Mouse (Mus musculus) lung, embryonic 15.5 days (tissue): Measurements from ENCODE around the gene Clec1b. TPM values are rescaled to one million over a fixed set of nuclear protein-coding genes. Genes with fewer than 3 reads are reported as not detected.

Source experiments
- ATAC-seq: fragments of 200-750 bp; cut with Nextera tagmentation; 2 replicates; pipeline ENCODE4 v1.8.0; 2017; ENCODE audit warnings: moderate number of reproducible peaks, borderline replicate concordance; ENCODE audit not compliant: low FRiP score, low TSS enrichment; ENCODE audit errors: extremely low read depth
- H3K27ac ChIP-seq: fragments of 300-500 bp; sonication (generic); 2 replicates; pipeline ENCODE4 v1.5.1; 2015; ENCODE audit warnings: moderate library complexity, mild to moderate bottlenecking, inconsistent platforms
- H3K27me3 ChIP-seq: fragments of 300-500 bp; sonication (generic); 2 replicates; pipeline ENCODE4 v1.6.1; 2015; ENCODE audit warnings: inconsistent platforms
- H3K36me3 ChIP-seq: fragments of 300-500 bp; sonication (generic); 2 replicates; pipeline ENCODE4 v1.6.1; 2015; ENCODE audit warnings: inconsistent platforms
- H3K4me1 ChIP-seq: fragments of 300-500 bp; sonication (generic); 2 replicates; pipeline ENCODE4 v1.6.1; 2015; ENCODE audit warnings: inconsistent platforms
- H3K4me2 ChIP-seq: fragments of 300-500 bp; sonication (generic); 2 replicates; pipeline ENCODE4 v1.6.1; 2015; ENCODE audit warnings: inconsistent platforms, mild to moderate bottlenecking, moderate library complexity
- H3K4me3 ChIP-seq: fragments of 300-500 bp; sonication (generic); 2 replicates; pipeline ENCODE4 v1.5.1; 2015; ENCODE audit warnings: mild to moderate bottlenecking, inconsistent platforms
- H3K9ac ChIP-seq: fragments of 300-500 bp; sonication (generic); 2 replicates; pipeline ENCODE4 v1.6.1; 2015; ENCODE audit warnings: inconsistent platforms
- H3K9me3 ChIP-seq: fragments of 300-500 bp; sonication (generic); 2 replicates; pipeline ENCODE4 v1.6.1; 2016; ENCODE audit warnings: inconsistent platforms
- WGBS: fragments of 180-500 bp; shearing (Covaris S2); methylation state at CpG from one replicate; pipeline ENCODE4 v1.1.7; 2015; 5-methylcytosine and 5-hydroxymethylcytosine counted together
- polyA plus RNA-seq: library from polyadenylated mRNA; unstranded; fragments of >200 nt; fragmentation: Nextera tagmentation; extraction: Ambion mirVana; gene quantifications from 2 replicates; pipeline ENCODE4 v1.2.1, GENCODE M21; 2015

The Clec1b gene
- polyA plus RNA-seq, 1 experiment from 2014 or later, result 2.6 TPM

GRCm38 (mm10) chr6:129383466-129383865, 13.6 kb upstream of the Clec1b start:
- 47% methylated on average over 3 of the region's 3 CpGs for WGBS
- H3K4me3 ChIP-seq, result no peak overlapping the region
- ATAC-seq, result no peak

GRCm38 (mm10) chr6:129385000-129385399, 12.1 kb upstream of the Clec1b start:
- Histone ChIP-seq H3K9ac (no peak overlapping the region), H3K27ac (no peak overlapping the region), H3K36me3 (no peaks in the 10 kb centered on the region), H3K9me3 (no peaks in the 10 kb centered on the region), H3K4me3 (no peak overlapping the region), H3K27me3 (no peaks in the 10 kb centered on the region), H3K4me2 (no peak overlapping the region), H3K4me1 (no peaks in the 10 kb centered on the region)
- WGBS, result 65% methylated on average over 4 of the region's 4 CpGs
- ATAC-seq, result no peak

More at GRCm38 (mm10) chr6:129383466-129383865, 13.6 kb upstream of the Clec1b start:
- Histone ChIP-seq H3K27me3 (no peaks in the 10 kb centered on the region), H3K4me2 (no peak overlapping the region), H3K27ac (no peak overlapping the region), H3K4me1 (no peaks in the 10 kb centered on the region), H3K36me3 (no peaks in the 10 kb centered on the region), H3K9me3 (no peaks in the 10 kb centered on the region), H3K9ac (no peak overlapping the region)

- WGBS, result 71% methylated on average over 2 of the region's 2 CpGs
- Histone ChIP-seq H3K4me2 (no peak within 1 kb of the TSS), H3K27ac (no peak within 1 kb of the TSS), H3K9ac (no peak within 1 kb of the TSS), H3K4me3 (no peak within 1 kb of the TSS), H3K36me3 (no peaks in the 10 kb centered on the region), H3K9me3 (no peaks in the 10 kb centered on the region), H3K4me1 (no peaks in the 10 kb centered on the region), H3K27me3 (no peaks in the 10 kb centered on the region)
- ATAC-seq, result no peak
Observed at GRCm38 (mm10) chr6:129385774-129386173, 11.3 kb upstream of the Clec1b start, which contains the start of gene Clec12b. Gene Clec12b, minus strand, starts transcription at chr6:129385874.

- Histone ChIP-seq H3K4me3 (no peak overlapping the region), H3K9me3 (no peaks in the 10 kb centered on the region), H3K4me1 (no peaks in the 10 kb centered on the region), H3K36me3 (no peaks in the 10 kb centered on the region), H3K4me2 (no peak overlapping the region), H3K27me3 (no peaks in the 10 kb centered on the region), H3K9ac (no peak overlapping the region), H3K27ac (no peak overlapping the region)
- ATAC-seq, result no peak
- WGBS, result 20% methylated on average over 2 of the region's 2 CpGs
Observed at GRCm38 (mm10) chr6:129393087-129393720, 3.9 kb upstream of the Clec1b start.

GRCm38 (mm10) chr6:129393732-129394131, 3.4 kb upstream of the Clec1b start:
- WGBS, result 57% methylated on average over 6 of the region's 6 CpGs
- H3K4me1 ChIP-seq, result no peaks in the 10 kb centered on the region
- H3K9ac ChIP-seq, result no peak overlapping the region
- no peaks in the 10 kb centered on the region for H3K9me3 ChIP-seq
- no peak overlapping the region for H3K4me2 ChIP-seq
- H3K36me3 ChIP-seq, result no peaks in the 10 kb centered on the region
- no peak overlapping the region for H3K4me3 ChIP-seq
- H3K27ac ChIP-seq, result no peak overlapping the region
- no peak for ATAC-seq
- no peaks in the 10 kb centered on the region for H3K27me3 ChIP-seq

- Histone ChIP-seq H3K4me2 (no peak overlapping the region), H3K4me3 (no peak overlapping the region), H3K27me3 (no peaks in the 10 kb centered on the region), H3K36me3 (no peaks in the 10 kb centered on the region), H3K27ac (no peak overlapping the region), H3K9me3 (no peaks in the 10 kb centered on the region), H3K9ac (no peak overlapping the region), H3K4me1 (peaks cover 4% of the 10 kb centered on the region; the same call in 1 of the 2 replicates)
- ATAC-seq, result peak; percentile 39; the same call in 1 of the 2 replicates
- WGBS, result 40% methylated on average over 6 of the region's 6 CpGs
Observed at GRCm38 (mm10) chr6:129399945-129400344, 2.8 kb downstream of the Clec1b start.

- Histone ChIP-seq H3K4me1 (peaks cover 4% of the 10 kb centered on the region; the same call in 1 of the 2 replicates), H3K27me3 (no peaks in the 10 kb centered on the region), H3K4me2 (no peak overlapping the region), H3K9ac (no peak overlapping the region), H3K36me3 (no peaks in the 10 kb centered on the region), H3K9me3 (no peaks in the 10 kb centered on the region), H3K4me3 (no peak overlapping the region), H3K27ac (no peak overlapping the region)
- WGBS, result 85% methylated on average over 2 of the region's 2 CpGs
- ATAC-seq, result no peak
Observed at GRCm38 (mm10) chr6:129402404-129402803, 5.3 kb downstream of the Clec1b start.

- no peak overlapping the region for H3K9ac ChIP-seq
- H3K4me3 ChIP-seq, result no peak overlapping the region
- no peak overlapping the region for H3K27ac ChIP-seq
- H3K4me2 ChIP-seq, result no peak overlapping the region
- no peaks in the 10 kb centered on the region for H3K27me3 ChIP-seq
- WGBS, result 85% methylated on average over 6 of the region's 6 CpGs
- H3K36me3 ChIP-seq, result no peaks in the 10 kb centered on the region
- H3K4me1 ChIP-seq, result peaks cover 4% of the 10 kb centered on the region; the same call in 1 of the 2 replicates
- no peak for ATAC-seq
- H3K9me3 ChIP-seq, result no peaks in the 10 kb centered on the region
Observed at GRCm38 (mm10) chr6:129403391-129403790, 6.3 kb downstream of the Clec1b start.

- no peak for ATAC-seq
- H3K9ac ChIP-seq, result no peak overlapping the region
- H3K27ac ChIP-seq, result no peak overlapping the region
- no peak overlapping the region for H3K4me3 ChIP-seq
- no peaks in the 10 kb centered on the region for H3K4me1 ChIP-seq
- H3K27me3 ChIP-seq, result no peaks in the 10 kb centered on the region
- H3K4me2 ChIP-seq, result no peak overlapping the region
- H3K9me3 ChIP-seq, result no peaks in the 10 kb centered on the region
- no peaks in the 10 kb centered on the region for H3K36me3 ChIP-seq
Observed at GRCm38 (mm10) chr6:129405999-129406398, 8.9 kb downstream of the Clec1b start.

- 0 out of 2 replicates have a peak overlapping the region, but pooled peaks have one; percentile 9 for H3K27ac ChIP-seq
Observed at GRCm38 (mm10) chr6:129407324-129407723, 10.2 kb downstream of the Clec1b start.

GRCm38 (mm10) chr6:129408562-129408961, 11.5 kb downstream of the Clec1b start, which contains the start of gene Clec9a:
Gene Clec9a, plus strand, starts transcription at chr6:129408862.
- H3K4me2 ChIP-seq, result no peak within 1 kb of the TSS
- H3K36me3 ChIP-seq, result no peaks in the 10 kb centered on the region
- H3K4me1 ChIP-seq, result no peaks in the 10 kb centered on the region
- H3K9ac ChIP-seq, result no peak within 1 kb of the TSS
- no peak for ATAC-seq
- H3K27ac ChIP-seq, result no peak within 1 kb of the TSS
- H3K27me3 ChIP-seq, result no peaks in the 10 kb centered on the region
- 84% methylated on average over 2 of the region's 2 CpGs for WGBS
- H3K4me3 ChIP-seq, result no peak within 1 kb of the TSS
- no peaks in the 10 kb centered on the region for H3K9me3 ChIP-seq

More at GRCm38 (mm10) chr6:129407324-129407723, 10.2 kb downstream of the Clec1b start:
- no peak for ATAC-seq
- no peaks in the 10 kb centered on the region for H3K9me3 ChIP-seq
- no peaks in the 10 kb centered on the region for H3K27me3 ChIP-seq
- H3K4me3 ChIP-seq, result no peak overlapping the region
- no peaks in the 10 kb centered on the region for H3K4me1 ChIP-seq
- H3K9ac ChIP-seq, result no peak overlapping the region
- 23% methylated on average over 2 of the region's 2 CpGs for WGBS
- no peaks in the 10 kb centered on the region for H3K36me3 ChIP-seq
- no peak overlapping the region for H3K4me2 ChIP-seq

GRCm38 (mm10) chr6:129414177-129414576, 17.1 kb downstream of the Clec1b start:
- WGBS, result 54% methylated on average over 1 of the region's 1 CpGs
- Histone ChIP-seq H3K27ac (no peak overlapping the region), H3K9me3 (no peaks in the 10 kb centered on the region), H3K4me1 (no peaks in the 10 kb centered on the region), H3K27me3 (no peaks in the 10 kb centered on the region), H3K4me3 (no peak overlapping the region), H3K9ac (no peak overlapping the region), H3K4me2 (no peak overlapping the region), H3K36me3 (no peaks in the 10 kb centered on the region)
- no peak for ATAC-seq
